Mouse (Mus musculus) heart, embryonic 12.5 days (tissue): Measurements from ENCODE around the gene Pi16. TPM values are rescaled to one million over a fixed set of nuclear protein-coding genes. Genes with fewer than 3 reads are reported as not detected.

Experiments
- ATAC-seq: fragments of 200-750 bp; cut with Nextera tagmentation; 2 replicates; pipeline ENCODE4 v1.8.0; 2017; ENCODE audit warnings: moderate TSS enrichment, moderate library complexity; ENCODE audit not compliant: insufficient number of reproducible peaks, low FRiP score
- H3K27ac ChIP-seq: fragments of 300-500 bp; sonication (generic); 2 replicates; pipeline ENCODE4 v1.5.1; 2016; ENCODE audit warnings: mild to moderate bottlenecking, moderate library complexity; ENCODE audit not compliant: poor library complexity, severe bottlenecking
- H3K27me3 ChIP-seq: fragments of 300-500 bp; sonication (generic); replicated peaks from 2 replicates; pipeline ENCODE4 v1.6.1; 2016; ENCODE audit warnings: mild to moderate bottlenecking, moderate library complexity
- H3K36me3 ChIP-seq: fragments of 300-500 bp; sonication (generic); 2 replicates; pipeline ENCODE4 v1.6.1; 2016; ENCODE audit warnings: mild to moderate bottlenecking, moderate library complexity
- H3K4me1 ChIP-seq: fragments of 300-500 bp; sonication (generic); replicated peaks from 2 replicates; pipeline ENCODE4 v1.6.1; 2016; ENCODE audit warnings: mild to moderate bottlenecking
- H3K4me2 ChIP-seq: fragments of 300-500 bp; sonication (generic); 2 replicates; pipeline ENCODE4 v1.6.1; 2016; ENCODE audit warnings: mild to moderate bottlenecking, moderate library complexity
- H3K4me3 ChIP-seq: fragments of 300-500 bp; sonication (generic); 2 replicates; pipeline ENCODE4 v1.5.1; 2016; ENCODE audit warnings: mild to moderate bottlenecking
- H3K9ac ChIP-seq: fragments of 300-500 bp; sonication (generic); 2 replicates; pipeline ENCODE4 v1.6.1; 2016; ENCODE audit warnings: mild to moderate bottlenecking, moderate library complexity
- H3K9me3 ChIP-seq: fragments of 300-500 bp; sonication (generic); replicated peaks from 2 replicates; pipeline ENCODE4 v1.6.1; 2016; ENCODE audit warnings: mild to moderate bottlenecking, moderate library complexity
- WGBS: fragments of 180-500 bp; shearing (Covaris S2); methylation state at CpG from one replicate; pipeline ENCODE4 v1.1.7; 2016; 5-methylcytosine and 5-hydroxymethylcytosine counted together
- polyA plus RNA-seq: library from polyadenylated mRNA; unstranded; fragments of >200 nt; fragmentation: Nextera tagmentation; extraction: Ambion mirVana; gene quantifications from 2 replicates; pipeline ENCODE4 v1.2.1, GENCODE M21; 2016

Gene Pi16
- polyA plus RNA-seq, 1 experiment from 2014 or later: 4.0 TPM

- Histone ChIP-seq H3K9ac (no peak overlapping the region), H3K4me2 (no peak overlapping the region)
- WGBS: 75% methylated on average over 7 of the region's 7 CpGs
Observed at GRCm38 (mm10) chr17:29319476-29319875, 2.0 kb downstream of the Pi16 start.

GRCm38 (mm10) chr17:29319881-29320639 is 2.6 kb downstream of the Pi16 start:
- Histone ChIP-seq H3K4me2 (no peak overlapping the region), H3K36me3 (no peaks in the 10 kb centered on the region), H3K4me3 (no peak overlapping the region), H3K9me3 (no peaks in the 10 kb centered on the region), H3K27ac (no peak overlapping the region), H3K27me3 (peaks cover 30% of the 10 kb centered on the region), H3K9ac (no peak overlapping the region), H3K4me1 (peaks cover 40% of the 10 kb centered on the region)
- WGBS: 46% methylated on average over 8 of the region's 8 CpGs
- no peak for ATAC-seq

More at GRCm38 (mm10) chr17:29319476-29319875, 2.0 kb downstream of the Pi16 start:
- ATAC-seq: no peak
- no peak overlapping the region for H3K27ac ChIP-seq
- no peak overlapping the region for H3K4me3 ChIP-seq
- peaks cover 40% of the 10 kb centered on the region for H3K4me1 ChIP-seq
- H3K36me3 ChIP-seq: no peaks in the 10 kb centered on the region
- no peaks in the 10 kb centered on the region for H3K9me3 ChIP-seq
- peaks cover 30% of the 10 kb centered on the region for H3K27me3 ChIP-seq

GRCm38 (mm10) chr17:29321765-29322602 is 4.5 kb downstream of the Pi16 start:
- peaks cover 44% of the 10 kb centered on the region for H3K27me3 ChIP-seq
- no peak overlapping the region for H3K27ac ChIP-seq
- no peaks in the 10 kb centered on the region for H3K9me3 ChIP-seq
- H3K4me3 ChIP-seq: peak overlapping the region; percentile 21
- H3K9ac ChIP-seq: 0 out of 2 replicates have a peak overlapping the region, but pooled peaks have one; percentile 3
- peaks cover 33% of the 10 kb centered on the region for H3K4me1 ChIP-seq
- WGBS: 16% methylated on average over 41 of the region's 41 CpGs
- peak overlapping the region; percentile 51 for H3K4me2 ChIP-seq
- ATAC-seq: no peak
- no peaks in the 10 kb centered on the region for H3K36me3 ChIP-seq

- peaks cover 50% of the 10 kb centered on the region for H3K27me3 ChIP-seq
- H3K4me2 ChIP-seq: peak overlapping the region; percentile 51
- peak overlapping the region; percentile 21 for H3K4me3 ChIP-seq
- WGBS: 22% methylated on average over 18 of the region's 18 CpGs
- H3K27ac ChIP-seq: no peak overlapping the region
- 0 out of 2 replicates have a peak, but pooled peaks have one; percentile 25 for ATAC-seq
- H3K36me3 ChIP-seq: no peaks in the 10 kb centered on the region
- peaks cover 37% of the 10 kb centered on the region for H3K4me1 ChIP-seq
- no peak overlapping the region for H3K9ac ChIP-seq
- no peaks in the 10 kb centered on the region for H3K9me3 ChIP-seq
Observed at GRCm38 (mm10) chr17:29322603-29322962, 5.1 kb downstream of the Pi16 start.

- Histone ChIP-seq H3K4me3 (no peak overlapping the region), H3K9ac (no peak overlapping the region), H3K27me3 (peaks cover 54% of the 10 kb centered on the region), H3K4me1 (peaks cover 41% of the 10 kb centered on the region), H3K4me2 (no peak overlapping the region), H3K27ac (no peak overlapping the region), H3K9me3 (no peaks in the 10 kb centered on the region), H3K36me3 (no peaks in the 10 kb centered on the region)
- ATAC-seq: no peak
- WGBS: 69% methylated on average over 3 of the region's 3 CpGs
Observed at GRCm38 (mm10) chr17:29323625-29324024, 6.1 kb downstream of the Pi16 start.

GRCm38 (mm10) chr17:29325831-29326230 is 8.4 kb downstream of the Pi16 start:
- H3K4me3 ChIP-seq: no peak overlapping the region
- no peak overlapping the region; the same call in 1 of the 2 replicates for H3K4me2 ChIP-seq
- no peak overlapping the region for H3K27ac ChIP-seq
- H3K4me1 ChIP-seq: peaks cover 36% of the 10 kb centered on the region
- ATAC-seq: no peak
- WGBS: 59% methylated on average over 13 of the region's 13 CpGs
- H3K27me3 ChIP-seq: peaks cover 47% of the 10 kb centered on the region
- H3K36me3 ChIP-seq: peaks cover 10% of the 10 kb centered on the region; the same call in 1 of the 2 replicates
- H3K9me3 ChIP-seq: no peaks in the 10 kb centered on the region
- no peak overlapping the region for H3K9ac ChIP-seq

GRCm38 (mm10) chr17:29326531-29327529 is 9.3 kb downstream of the Pi16 start:
- Histone ChIP-seq H3K4me3 (peak overlapping the region; percentile 35), H3K9me3 (no peaks in the 10 kb centered on the region), H3K27ac (no peak overlapping the region), H3K27me3 (peaks cover 37% of the 10 kb centered on the region), H3K4me2 (peak overlapping the region; percentile 65), H3K9ac (no peak overlapping the region), H3K36me3 (peaks cover 19% of the 10 kb centered on the region), H3K4me1 (peaks cover 44% of the 10 kb centered on the region)
- peak; percentile 31; the same call in 1 of the 2 replicates for ATAC-seq
- WGBS: 21% methylated on average over 52 of the region's 52 CpGs

- Histone ChIP-seq H3K9me3 (no peaks in the 10 kb centered on the region), H3K27ac (no peak overlapping the region), H3K4me1 (peaks cover 44% of the 10 kb centered on the region), H3K36me3 (peaks cover 27% of the 10 kb centered on the region), H3K27me3 (peaks cover 28% of the 10 kb centered on the region), H3K4me3 (no peak overlapping the region), H3K4me2 (no peak overlapping the region), H3K9ac (no peak overlapping the region)
- WGBS: 79% methylated on average over 9 of the region's 9 CpGs
- no peak for ATAC-seq
Observed at GRCm38 (mm10) chr17:29327691-29328090, 10.2 kb downstream of the Pi16 start.

GRCm38 (mm10) chr17:29330221-29330620 is 12.7 kb downstream of the Pi16 start:
- Histone ChIP-seq H3K9ac (no peak overlapping the region), H3K4me2 (no peak overlapping the region), H3K27me3 (peaks cover 24% of the 10 kb centered on the region), H3K4me3 (no peak overlapping the region), H3K9me3 (no peaks in the 10 kb centered on the region), H3K27ac (no peak overlapping the region), H3K36me3 (peaks cover 49% of the 10 kb centered on the region), H3K4me1 (peaks cover 42% of the 10 kb centered on the region)
- 83% methylated on average over 3 of the region's 3 CpGs for WGBS
- ATAC-seq: no peak

GRCm38 (mm10) chr17:29330671-29331410 is 13.4 kb downstream of the Pi16 start:
- Histone ChIP-seq H3K27ac (peak overlapping the region; percentile 76), H3K36me3 (peaks cover 55% of the 10 kb centered on the region), H3K27me3 (peaks cover 20% of the 10 kb centered on the region), H3K9ac (0 out of 2 replicates have a peak overlapping the region, but pooled peaks have one; percentile 22), H3K4me1 (peaks cover 42% of the 10 kb centered on the region), H3K9me3 (no peaks in the 10 kb centered on the region), H3K4me3 (no peak overlapping the region), H3K4me2 (no peak overlapping the region)
- ATAC-seq: no peak
- WGBS: 11% methylated on average over 5 of the region's 5 CpGs
